Mouse (Mus musculus) cerebellum, adult 18-20 months (tissue): ENCODE results near the gene Ccdc42.

ENCODE experiments used
- DNase-seq, 2 experiments: peaks; one replicate each; pipeline ENCODE4 v3.0.0; 2021

Gene Ccdc42

DNA sequence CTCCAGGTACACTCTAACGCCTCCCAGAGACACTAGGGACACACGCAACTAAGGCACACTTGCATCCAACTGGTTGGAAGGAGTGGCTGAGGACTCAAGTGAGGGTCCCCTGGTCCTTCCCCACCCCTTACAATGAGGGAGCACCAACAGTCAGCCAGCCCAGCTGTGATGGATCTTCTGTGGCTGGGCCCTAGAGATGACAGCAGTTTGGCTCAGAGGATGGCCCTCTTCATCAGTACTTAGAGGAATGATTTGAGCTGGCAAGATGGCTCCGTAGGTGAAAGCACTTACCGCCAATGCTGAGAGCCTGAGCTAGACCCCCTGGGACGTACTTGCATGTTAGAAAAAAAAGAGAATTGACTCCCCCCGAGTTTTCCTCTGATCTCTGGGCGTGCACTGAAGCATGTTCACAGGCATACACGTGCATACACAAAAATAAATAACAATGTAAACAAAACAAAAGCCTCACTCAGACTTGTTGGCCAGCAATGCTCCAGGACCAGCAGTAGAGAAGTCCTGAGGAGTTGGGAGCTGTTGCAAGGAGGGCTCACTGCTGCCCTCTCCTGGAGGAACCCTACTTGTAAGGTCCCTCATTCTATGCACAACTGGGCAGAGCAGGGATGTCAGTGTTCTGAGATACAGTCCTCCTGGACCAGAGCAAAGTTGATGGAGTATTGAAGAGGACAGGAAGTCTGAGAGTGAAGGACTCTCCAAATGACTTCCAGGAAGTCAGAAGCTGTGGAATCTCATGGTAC, 2.4 kb downstream of the Ccdc42 start:
- DNase-seq: peak; percentile 85 to 89

DNA sequence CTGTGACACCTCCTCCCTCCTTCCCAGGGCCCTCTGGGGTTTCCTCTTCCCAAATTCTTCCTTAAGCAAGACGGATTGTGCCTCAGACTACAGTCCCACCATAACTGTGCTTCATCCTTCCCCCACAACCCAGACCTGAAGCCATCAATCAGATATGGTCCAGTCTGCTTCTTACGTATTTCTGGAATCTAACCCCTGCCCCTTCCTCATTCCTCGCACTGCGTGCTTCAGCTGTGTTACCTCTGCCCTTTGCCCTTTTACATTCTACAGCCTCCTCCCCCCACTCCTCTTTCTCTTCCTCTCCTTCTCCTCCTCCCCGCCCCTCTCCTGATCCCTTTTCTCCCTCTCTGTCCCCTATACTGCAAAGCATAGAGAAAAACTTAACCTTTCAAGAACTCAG, 4.9 kb downstream of the Ccdc42 start:
- no peak for DNase-seq

DNA sequence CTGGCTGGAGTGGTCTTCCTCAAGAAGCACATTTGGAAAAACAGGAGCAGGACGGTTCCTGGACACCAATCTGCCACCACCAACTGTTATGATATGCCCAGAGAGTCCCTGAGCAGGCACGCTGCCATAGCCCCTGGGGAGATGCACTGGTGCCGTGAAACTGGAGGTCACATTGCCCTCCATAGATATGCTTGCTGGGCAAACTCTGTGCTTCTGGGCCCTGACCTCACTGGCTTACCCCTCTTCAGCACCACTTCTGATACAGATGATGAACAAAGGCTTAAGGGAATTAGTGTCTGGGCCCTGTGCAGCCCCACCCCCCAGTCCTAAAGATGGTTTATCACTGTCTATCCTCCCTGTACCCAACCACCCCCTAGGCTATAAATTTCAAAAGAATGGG, 6.4 kb downstream of the Ccdc42 start:
- DNase-seq: no peak

DNA sequence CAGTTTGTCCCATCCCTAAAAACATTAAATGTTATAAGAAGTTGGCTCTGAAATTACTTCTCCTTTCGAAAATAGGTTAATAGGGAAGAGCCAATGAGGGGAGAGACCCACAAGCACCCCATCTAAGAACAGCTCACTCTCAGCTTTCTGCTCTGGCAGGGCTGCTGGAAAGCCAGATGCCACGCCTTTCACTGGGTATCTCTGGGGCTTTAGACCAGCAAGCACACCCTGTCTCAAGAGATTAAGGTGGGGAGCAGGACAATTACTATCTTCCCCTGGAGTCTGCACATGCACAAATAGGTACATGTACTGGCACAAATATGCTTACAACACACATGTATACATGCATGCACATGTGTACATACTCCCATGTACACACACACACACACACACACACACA, 11.1 kb downstream of the Ccdc42 start:
- DNase-seq: no peak

DNA sequence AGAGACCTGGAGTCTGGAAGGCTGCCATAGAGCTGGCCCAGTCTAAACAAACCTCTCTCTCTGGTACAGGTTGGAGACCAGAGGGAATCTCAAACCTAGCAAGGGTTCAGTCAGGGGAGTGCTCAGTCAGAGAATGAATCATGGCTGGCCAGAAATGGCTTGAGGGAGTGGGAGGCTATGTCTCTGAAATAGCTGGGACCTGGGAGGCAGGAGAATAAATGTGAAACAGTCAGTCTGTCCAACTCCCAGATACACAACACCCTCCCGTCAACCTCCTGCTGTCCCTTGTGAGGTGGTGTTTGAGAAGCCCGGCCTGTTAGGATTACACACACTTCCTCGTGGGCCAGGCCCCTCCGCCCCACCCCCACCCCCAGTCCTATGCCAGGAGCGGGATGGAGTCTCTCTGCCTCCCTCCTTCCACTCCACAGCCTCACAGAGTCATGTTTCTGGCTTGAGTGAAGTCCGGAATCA, 13.8 kb downstream of the Ccdc42 start:
- no peak for DNase-seq

DNA sequence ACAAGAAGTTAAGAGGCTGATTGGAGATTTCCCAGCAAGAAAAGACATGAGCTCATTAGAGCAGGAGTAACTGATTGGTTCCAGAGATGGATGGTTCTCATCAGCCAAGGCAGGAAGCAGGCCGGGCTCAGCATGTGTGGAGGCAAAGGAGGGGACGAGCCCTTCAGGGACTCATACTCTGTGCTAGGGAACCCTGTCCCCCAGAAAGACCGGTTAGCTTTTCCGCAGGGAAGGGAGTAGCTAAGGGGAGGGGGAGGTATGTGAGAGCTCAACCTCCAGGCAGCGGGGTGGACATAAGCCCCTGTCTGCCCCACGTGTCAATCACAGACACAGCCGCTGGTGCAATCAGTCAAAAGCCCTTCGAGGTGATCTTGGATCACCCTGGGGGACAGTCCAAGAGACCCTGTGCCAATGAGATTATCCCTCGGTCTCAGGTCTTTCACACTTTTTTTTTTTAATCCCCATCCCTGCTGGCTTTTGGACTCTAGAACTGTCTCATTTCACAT, 14.7 kb downstream of the Ccdc42 start:
- no peak for DNase-seq

DNA sequence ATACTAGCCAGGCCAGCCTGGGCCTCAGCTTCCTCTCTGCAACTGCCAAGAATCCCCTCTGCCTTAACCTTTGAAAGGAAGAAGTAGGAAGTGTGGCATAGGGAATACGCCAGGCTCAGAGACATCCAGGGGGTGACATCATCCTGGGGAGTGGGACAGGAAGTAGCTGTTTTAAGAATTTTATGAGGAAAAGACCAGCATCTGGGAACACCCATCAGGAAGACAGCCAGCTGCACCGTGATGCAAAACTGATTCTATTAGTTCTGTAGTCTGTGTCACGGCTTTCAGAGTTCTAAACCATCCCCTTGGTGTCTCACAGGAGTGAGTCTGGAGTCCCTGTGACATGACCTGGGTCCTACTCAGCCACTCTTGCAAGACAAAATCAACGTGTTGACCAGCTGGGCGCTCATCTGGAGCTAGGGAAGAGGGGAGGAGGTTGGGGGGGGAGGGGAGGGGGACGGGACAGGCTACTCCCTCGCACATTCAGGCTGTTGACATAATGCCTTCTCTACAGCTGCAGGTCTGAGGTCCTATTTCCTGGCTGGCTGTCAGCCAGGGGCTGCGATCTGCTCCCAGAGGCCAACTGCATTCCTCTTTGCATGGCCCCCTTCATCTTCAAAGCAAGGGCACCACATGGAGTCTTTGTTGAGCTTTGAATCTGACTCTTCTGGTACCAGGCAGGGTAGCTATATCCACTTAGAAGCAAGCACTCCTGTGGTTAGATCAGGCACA, 15.5 kb downstream of the Ccdc42 start:
- no peak for DNase-seq

DNA sequence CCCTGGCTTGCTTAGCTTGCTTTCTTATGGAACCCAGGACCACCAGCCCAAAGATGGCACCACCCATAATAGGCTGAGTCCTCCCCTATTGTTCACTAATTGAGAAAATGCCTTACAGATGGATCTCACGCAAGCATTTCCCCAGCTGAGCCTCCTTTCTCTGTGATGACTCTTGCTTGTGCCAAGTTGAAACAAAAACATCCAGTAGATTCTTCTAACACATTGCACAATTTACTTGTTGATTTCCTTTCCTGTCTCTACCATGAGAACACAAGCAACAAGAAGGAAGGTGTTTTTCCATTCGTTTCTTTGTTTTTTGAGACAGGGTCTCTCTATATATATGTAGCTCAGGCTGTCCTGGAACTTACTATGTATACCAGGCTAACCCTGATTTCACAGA, 20.2 kb downstream of the Ccdc42 start:
- DNase-seq: no peak

DNA sequence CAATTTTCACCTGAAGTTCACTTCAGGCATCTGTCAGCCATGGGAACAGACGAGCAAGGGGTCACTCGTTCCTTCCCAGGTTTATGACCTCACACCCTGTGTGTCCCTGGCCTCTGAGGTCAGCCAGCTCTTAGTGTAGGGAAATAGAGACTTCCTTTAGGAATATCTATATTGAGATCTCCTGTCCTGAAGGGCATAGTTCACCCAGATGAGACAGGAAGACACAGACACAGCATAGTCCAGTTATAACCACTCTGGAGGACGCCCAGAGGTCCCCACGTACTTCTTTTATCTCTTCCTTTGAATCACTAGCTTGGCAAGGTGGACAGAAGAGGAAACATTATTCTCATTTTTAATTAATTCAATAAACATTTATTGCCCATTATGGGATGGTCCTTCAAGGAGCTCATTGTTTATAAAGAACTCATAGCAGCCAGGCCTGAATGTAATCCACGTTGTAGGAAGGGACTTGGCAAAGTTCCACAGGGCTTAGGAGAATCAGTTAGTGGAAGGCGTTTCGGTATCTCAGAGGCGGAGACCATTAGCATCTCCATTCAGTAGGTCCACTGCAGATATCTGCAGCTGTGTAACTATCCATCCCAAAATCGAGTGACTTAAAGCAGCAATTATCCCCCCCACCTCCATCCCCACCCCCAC, 23.2 kb downstream of the Ccdc42 start:
- no peak for DNase-seq

- DNase-seq: no peak
Observed at GRCm38 (mm10) chr11:68610567-68610947, 23.7 kb downstream of the Ccdc42 start.

GRCm38 (mm10) chr11:68613071-68613711, 26.4 kb downstream of the Ccdc42 start:
- DNase-seq: no peak

- peak; percentile 10 for DNase-seq
Observed at GRCm38 (mm10) chr11:68622751-68623150, 35.9 kb downstream of the Ccdc42 start.

DNA sequence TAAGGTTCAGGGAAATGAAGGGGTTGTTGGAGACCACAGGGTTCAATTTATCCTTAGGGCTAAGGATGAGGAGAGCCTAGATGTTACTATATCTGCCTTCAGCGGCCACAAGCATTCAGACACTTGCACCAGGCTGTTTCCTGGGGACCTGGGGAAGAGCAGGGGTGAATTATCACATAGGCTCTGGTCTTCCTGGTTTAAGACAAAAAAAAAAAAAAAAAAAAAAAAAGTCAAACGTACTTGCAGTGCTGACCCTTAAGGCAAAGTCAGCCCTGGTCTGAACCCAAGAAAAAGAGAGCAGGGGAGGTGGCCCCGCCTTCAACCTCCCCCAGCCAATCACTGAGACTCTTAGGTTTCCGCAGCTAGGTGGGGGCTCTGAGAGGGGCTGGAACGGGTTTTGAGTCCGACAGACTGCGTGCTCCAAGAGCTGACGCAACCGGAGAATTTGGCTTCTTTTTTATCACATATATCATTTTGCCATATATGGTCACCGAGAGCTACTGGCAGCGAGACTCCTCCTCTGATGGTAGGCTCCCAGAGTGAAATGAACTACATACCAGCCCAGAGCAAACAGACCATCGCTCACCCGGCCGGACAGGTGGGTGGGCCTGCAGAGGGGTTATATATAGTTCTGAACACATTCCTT, 36.5 kb downstream of the Ccdc42 start:
- DNase-seq: peak; percentile 60 to 66

DNA sequence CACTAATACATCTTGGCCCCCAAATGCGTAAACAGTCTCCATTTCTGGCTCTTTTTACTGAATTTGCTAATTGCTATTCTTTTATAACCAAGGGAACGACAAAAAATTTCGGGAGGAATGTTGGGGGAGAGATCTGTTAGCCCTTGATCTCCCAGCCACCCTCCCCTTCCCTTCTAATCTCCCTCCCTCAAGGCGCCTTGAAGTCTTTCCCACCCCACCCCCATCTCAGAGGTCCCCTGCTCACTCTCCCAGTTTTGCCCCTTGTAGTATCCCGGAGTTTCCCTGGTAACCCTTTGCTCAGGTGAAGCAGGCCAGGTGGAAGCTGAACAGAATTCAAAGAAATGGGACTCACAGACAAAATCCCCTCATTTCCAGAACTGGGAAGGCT, 37.0 kb downstream of the Ccdc42 start:
- peak in 1 of 2 experiments; percentile 8 for DNase-seq

DNA sequence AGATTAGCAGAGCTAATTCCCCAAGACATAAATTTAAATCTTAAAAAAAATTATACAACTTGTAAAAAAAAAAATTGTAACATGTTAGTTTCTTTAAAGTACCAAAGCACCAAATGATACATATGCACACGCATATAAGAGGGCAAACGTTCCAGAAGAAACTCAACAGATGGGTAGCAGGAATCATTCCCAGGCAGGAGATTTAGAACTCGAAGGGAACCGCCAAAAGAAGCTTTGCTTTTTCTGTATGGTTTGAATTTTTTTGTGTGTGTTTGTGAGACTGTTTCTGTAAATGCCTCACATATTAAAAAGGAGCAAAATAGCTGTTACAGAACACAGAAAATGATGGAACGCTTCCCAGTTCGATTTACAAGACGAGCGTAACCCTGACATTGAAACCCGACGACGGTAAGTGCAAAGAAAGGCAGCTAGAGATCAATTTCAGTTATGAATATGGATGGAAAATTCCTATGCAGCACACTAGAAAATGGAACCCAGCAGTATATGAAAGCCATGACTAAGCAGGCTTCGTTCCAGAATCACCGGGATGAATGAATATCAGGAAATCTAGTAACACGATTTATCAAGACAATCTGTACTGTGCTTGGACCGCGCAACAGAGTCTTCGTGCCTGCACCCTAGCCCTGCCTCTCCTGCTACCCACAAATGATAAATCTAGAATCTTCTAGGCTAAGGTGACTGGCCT, 44.9 kb downstream of the Ccdc42 start:
- no peak for DNase-seq

DNA sequence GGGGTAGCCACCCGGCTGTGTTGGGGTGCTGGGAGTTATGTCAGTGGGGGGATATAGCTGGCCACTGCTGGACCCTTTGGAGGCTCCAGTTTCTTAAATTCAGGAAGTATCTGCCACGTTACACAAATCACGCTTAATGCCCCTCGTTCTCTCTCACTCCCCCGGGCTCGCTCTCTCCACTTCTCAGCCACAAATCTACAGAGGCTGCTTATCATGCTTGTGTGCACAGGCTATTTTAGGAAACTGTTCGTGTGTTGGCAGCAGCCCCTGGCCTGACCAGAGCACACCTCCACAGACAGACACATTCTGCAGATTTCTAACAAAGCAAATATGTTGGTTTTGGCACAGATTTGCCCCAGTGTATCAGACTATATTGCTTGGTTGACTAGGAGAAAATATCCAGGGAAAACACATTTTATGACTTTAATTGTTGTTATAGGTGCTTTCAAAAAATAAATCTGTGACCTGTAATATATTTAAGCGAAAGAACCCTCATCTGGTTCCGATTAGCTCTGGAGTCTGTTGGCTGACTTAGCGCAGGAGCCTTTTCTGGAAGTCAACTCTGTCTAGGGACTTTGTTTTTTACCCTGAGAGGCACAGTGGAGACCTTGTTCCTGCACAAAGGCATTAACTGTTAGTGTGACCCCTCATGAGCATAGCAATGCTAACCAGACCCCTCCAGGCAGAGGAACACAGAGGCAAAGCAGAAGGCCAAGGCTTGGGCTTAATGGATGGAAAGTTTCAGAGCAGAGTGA, 51.2 kb downstream of the Ccdc42 start:
- peak; percentile 40 to 47 for DNase-seq

GRCm38 (mm10) chr11:68641361-68641760, 54.5 kb downstream of the Ccdc42 start:
- no peak for DNase-seq

DNA sequence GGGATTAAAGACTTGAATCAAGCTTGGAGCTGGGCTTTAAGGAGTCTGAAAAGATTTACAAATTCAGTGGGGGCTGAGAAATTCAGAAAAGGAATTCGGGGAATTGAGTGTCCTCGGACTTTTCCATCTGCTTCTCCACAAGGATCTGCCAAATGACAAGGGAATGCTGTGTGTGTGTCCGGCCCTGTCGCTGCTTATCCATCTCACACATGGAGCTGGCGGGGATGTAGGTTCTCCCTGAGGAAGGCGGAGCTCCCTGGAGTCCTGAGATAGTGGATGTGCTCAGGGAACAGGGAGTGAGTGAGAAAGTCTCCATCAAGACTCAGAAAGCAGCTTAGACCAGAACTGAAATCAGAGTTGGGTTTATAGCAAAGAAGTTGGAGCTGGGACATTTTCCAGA, 58.0 kb downstream of the Ccdc42 start:
- DNase-seq: no peak
